Mouse (Mus musculus) erythroblast, embryonic 14.5 days (primary cell): Measurements from ENCODE around the gene Olfr18. TPM values are rescaled to one million over a fixed set of nuclear protein-coding genes. Genes with fewer than 3 reads are reported as not detected.
"Not testable (repeated sequence)": the region's sequence is repeated elsewhere in the genome, so short reads cannot be mapped to it uniquely, and the experiment has no call there.

Source experiments
- H3K27me3 ChIP-seq: 2 replicates; pipeline ENCODE4 v1.6.1; 2012; ENCODE audit warnings: inconsistent platforms; ENCODE audit not compliant: control insufficient read depth
- H3K36me3 ChIP-seq: 2 replicates; pipeline ENCODE4 v1.6.1; 2012; ENCODE audit warnings: mild to moderate bottlenecking, inconsistent platforms; ENCODE audit not compliant: control insufficient read depth
- H3K4me1 ChIP-seq: 2 replicates; pipeline ENCODE4 v1.6.1; 2012; ENCODE audit warnings: inconsistent platforms; ENCODE audit not compliant: control insufficient read depth
- H3K4me3 ChIP-seq: replicated peaks from 2 replicates; pipeline ENCODE3; 2012; ENCODE audit warnings: moderate library complexity, mild to moderate bottlenecking, inconsistent platforms
- H3K9me3 ChIP-seq: 2 replicates; pipeline ENCODE4 v1.6.1; 2012; ENCODE audit warnings: low read length, inconsistent platforms, mixed read lengths; ENCODE audit not compliant: control insufficient read depth
- GATA1 ChIP-seq: IDR thresholded peaks from 2 replicates; pipeline ENCODE4 v1.6.1; 2012; ENCODE audit warnings: low read length, inconsistent platforms, mixed read lengths
- TAL1 ChIP-seq: IDR thresholded peaks from 3 replicates; pipeline ENCODE4 v1.6.1; 2012; ENCODE audit warnings: low read length, inconsistent platforms, mixed read lengths
- polyA plus RNA-seq: library from polyadenylated mRNA; stranded (reverse); fragments of >175 nt; gene quantifications from 2 replicates; pipeline ENCODE4 v1.2.3, GENCODE M21; 2012

Olfr18 gene
- polyA plus RNA-seq, result not detected in 2 replicates

GRCm38 (mm10) chr9:20335994-20336393, at the start of gene Olfr18:
Gene Olfr18 (minus strand): TSS chr9:20336094.
- H3K9me3 ChIP-seq, result no peaks in the 10 kb centered on the region
- H3K36me3 ChIP-seq, result no peaks in the 10 kb centered on the region
- TF ChIP-seq TAL1, result no peak
- no peak for TF ChIP-seq GATA1
- no peaks in the 10 kb centered on the region for H3K4me1 ChIP-seq
- H3K27me3 ChIP-seq, result no peaks in the 10 kb centered on the region
- no peak within 1 kb of the TSS for H3K4me3 ChIP-seq

DNA sequence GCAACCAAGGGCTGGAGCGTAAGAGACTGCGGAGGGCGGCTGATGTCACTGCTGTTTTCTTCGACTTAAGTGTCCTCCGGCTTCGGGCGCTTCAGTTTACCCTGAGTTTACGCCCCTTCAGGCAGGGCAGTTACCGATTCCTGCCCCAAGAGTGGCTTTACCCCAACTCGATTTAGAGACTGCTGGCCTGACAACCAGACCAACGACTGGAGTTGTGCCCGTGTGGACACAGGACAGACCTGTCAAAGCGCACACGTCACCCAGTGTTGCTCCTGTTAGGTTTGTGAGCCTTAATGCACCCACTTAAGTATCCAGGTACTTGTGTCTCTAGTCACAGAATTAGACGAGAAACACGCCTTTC, 49.4 kb upstream of the Olfr18 start:
- Histone ChIP-seq H3K4me3 (peak overlapping the region; percentile 87), H3K27me3 (no peaks in the 10 kb centered on the region), H3K36me3 (no peaks in the 10 kb centered on the region), H3K4me1 (peaks cover 17% of the 10 kb centered on the region), H3K9me3 (no peaks in the 10 kb centered on the region)
- TF ChIP-seq TAL1 (no peak), GATA1 (no peak)

DNA sequence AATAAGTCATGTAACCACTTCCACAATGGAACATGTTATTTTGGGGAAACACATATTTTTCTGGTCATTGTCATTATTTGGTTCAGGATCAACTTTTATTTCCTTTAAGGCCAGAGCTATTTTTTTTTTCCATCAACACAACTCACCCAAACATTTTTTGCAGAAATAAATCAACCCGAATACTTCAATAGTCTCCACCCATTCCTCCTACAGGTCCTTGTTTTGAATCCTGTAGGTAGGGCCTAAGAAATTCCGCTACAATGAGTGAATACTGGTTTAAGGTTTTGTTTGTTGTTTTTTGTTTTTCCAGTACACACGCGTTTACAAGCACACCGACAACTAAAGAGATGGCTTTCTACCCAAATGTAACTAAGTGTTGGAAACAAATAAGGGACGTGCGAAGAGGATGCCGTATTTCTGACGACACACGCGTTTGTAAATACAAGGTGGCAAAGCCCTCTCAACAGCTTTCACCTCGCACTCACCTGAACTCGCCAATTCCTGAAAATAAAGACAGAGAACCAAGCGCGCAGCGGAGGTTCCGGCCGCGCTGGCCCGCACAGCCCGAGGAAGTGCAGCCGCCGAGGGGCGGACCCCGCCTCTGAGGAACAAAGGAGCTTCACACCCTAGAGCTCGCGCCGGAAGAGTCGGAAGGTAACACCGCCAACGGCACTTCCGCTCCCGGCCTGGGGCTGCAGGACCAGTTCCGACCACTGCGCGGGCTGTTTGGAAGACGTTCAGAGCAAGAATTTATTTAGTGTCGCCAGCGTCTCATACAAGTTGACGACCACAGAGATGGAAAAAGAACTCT, 48.8 kb upstream of the Olfr18 start, which contains the start of gene Zfp560:
Gene Zfp560 (minus strand): TSS at position 646 of the 811 bp plus-strand sequence.
- no peaks in the 10 kb centered on the region for H3K36me3 ChIP-seq
- H3K4me1 ChIP-seq, result peaks cover 17% of the 10 kb centered on the region
- H3K27me3 ChIP-seq, result no peaks in the 10 kb centered on the region
- H3K9me3 ChIP-seq, result no peaks in the 10 kb centered on the region
- peak within 1 kb of the TSS; percentile 87 for H3K4me3 ChIP-seq
- TF ChIP-seq TAL1 (no peak), GATA1 (no peak)

DNA sequence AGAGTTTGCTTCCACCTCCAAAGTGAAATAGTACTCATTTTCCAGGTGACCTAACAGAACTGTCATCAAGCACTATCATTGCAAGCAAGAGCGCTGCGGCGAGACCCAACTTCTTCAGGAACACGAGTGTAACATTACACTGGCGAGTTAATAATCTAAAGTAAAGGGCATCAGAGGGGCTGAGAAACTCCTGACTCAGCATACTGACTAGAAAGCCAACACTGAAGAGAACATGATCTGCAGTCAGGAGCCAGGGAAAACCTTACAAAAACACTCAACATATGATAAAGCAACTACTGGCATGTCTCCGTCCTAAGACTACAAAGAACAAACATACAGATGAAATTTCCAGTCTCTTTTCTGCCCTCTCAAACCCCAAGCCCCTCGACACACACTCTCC, 47.8 kb upstream of the Olfr18 start:
- TF ChIP-seq TAL1, result no peak
- TF ChIP-seq GATA1, result no peak
- H3K9me3 ChIP-seq, result no peaks in the 10 kb centered on the region
- peaks cover 17% of the 10 kb centered on the region for H3K4me1 ChIP-seq
- no peak overlapping the region for H3K4me3 ChIP-seq
- no peaks in the 10 kb centered on the region for H3K27me3 ChIP-seq
- no peaks in the 10 kb centered on the region for H3K36me3 ChIP-seq

DNA sequence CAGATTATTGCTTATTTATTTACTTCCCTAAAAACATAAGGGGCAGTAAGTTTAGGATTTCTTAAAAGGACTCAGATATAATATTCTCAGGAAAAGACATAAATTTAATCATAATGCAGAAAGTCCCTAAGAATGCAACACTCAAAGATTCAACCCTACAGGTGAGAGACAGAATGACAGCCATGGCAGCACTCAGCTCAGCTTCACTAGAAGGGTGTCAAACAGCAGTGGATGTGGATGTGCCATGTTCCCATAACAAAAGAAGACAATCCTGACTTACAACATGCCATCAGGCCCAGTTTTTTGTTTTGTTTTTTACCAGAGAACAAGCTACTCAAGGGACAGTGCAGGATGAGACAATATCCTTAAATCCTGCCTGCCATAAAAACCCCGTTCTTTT, 38.8 kb upstream of the Olfr18 start:
- H3K9me3 ChIP-seq, result peaks cover 4% of the 10 kb centered on the region; the same call in 1 of the 2 replicates
- no peak for TF ChIP-seq GATA1
- no peak for TF ChIP-seq TAL1
- no peaks in the 10 kb centered on the region for H3K4me1 ChIP-seq
- no peak overlapping the region for H3K4me3 ChIP-seq
- no peaks in the 10 kb centered on the region for H3K27me3 ChIP-seq
- no peaks in the 10 kb centered on the region for H3K36me3 ChIP-seq

DNA sequence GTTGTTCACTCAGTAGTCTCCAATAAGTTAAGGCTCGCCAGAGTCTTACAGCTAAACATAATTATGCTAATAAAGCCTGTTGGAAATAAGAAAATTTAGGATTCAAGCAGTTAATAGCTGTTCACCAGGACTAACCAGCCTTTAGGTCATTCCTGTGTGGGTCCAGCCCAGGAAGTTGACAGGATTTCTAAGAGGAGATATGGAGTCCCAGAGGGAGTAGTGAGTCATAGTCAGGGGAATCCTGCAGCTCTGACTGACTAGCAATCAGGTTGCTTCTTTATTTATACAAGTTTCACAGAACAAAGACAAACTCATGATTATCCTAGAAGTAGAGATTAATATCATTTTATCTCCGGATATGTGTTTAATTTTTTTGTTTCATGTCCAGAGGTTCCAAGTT, 31.4 kb upstream of the Olfr18 start:
- Histone ChIP-seq H3K27me3 (no peaks in the 10 kb centered on the region), H3K9me3 (peaks cover 7% of the 10 kb centered on the region), H3K4me3 (no peak overlapping the region), H3K36me3 (no peaks in the 10 kb centered on the region), H3K4me1 (no peaks in the 10 kb centered on the region)
- TF ChIP-seq TAL1 (no peak), GATA1 (no peak)

GRCm38 (mm10) chr9:20348501-20348900, 12.6 kb upstream of the Olfr18 start:
- TF ChIP-seq GATA1 (no peak), TAL1 (no peak)
- Histone ChIP-seq H3K27me3 (no peaks in the 10 kb centered on the region), H3K4me1 (no peaks in the 10 kb centered on the region), H3K36me3 (peaks cover 10% of the 10 kb centered on the region), H3K9me3 (no peaks in the 10 kb centered on the region), H3K4me3 (no peak overlapping the region)

GRCm38 (mm10) chr9:20298232-20298631, 37.7 kb downstream of the Olfr18 start, which contains the start of gene Olfr873:
Gene Olfr873 (plus strand): TSS chr9:20298532.
- H3K4me3 ChIP-seq, result no peak within 1 kb of the TSS
- H3K9me3 ChIP-seq, result peaks cover 4% of the 10 kb centered on the region; the same call in 1 of the 2 replicates
- no peaks in the 10 kb centered on the region for H3K27me3 ChIP-seq
- TF ChIP-seq GATA1, result no peak
- TF ChIP-seq TAL1, result no peak
- no peaks in the 10 kb centered on the region for H3K4me1 ChIP-seq
- H3K36me3 ChIP-seq, result no peaks in the 10 kb centered on the region

DNA sequence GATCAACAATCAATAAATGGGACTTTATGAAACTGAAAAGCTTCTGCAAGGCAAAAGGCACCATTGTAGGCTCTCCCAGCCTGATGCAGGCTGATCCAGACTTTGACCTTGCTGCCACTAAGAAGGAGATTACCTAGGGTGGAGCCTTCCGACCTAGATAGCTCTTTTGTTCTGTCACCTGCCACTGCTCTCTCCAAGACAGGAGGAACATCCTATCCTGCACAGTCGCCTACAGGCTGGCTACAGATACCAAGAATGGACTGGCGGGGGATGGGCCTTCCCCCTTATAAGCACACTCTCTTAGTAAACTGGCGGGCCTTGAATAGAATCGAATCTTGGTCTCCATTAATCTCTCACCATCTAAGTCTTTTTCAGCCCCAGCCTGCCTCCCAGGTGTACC, 40.3 kb downstream of the Olfr18 start:
- H3K4me1 ChIP-seq, H3K27me3 ChIP-seq, H3K36me3 ChIP-seq, H3K4me3 ChIP-seq, H3K9me3 ChIP-seq: not testable (repeated sequence)
